Mouse (Mus musculus): ENCODE results near the gene Prkca.

- TF ChIP-seq CTCF (IDR thresholded peaks at IDR 0.05; ENCODE audit: borderline replicate concordance, insufficient read depth, low read length) = no peak
- TF ChIP-seq POLR2A (IDR thresholded peaks at IDR 0.05; ENCODE audit: low read depth, low read length) = no peak
These were observed 239.6 kb downstream of the Prkca start for GRCm38 (mm10) chr11:108104085-108104484.
